Mouse (Mus musculus): ENCODE data around the gene Kcnc2. TPM values are rescaled to one million over a fixed set of nuclear protein-coding genes. Genes with fewer than 3 reads are reported as not detected.

The Kcnc2 gene
- total RNA-seq, 2 experiments from 2014 or later: 0.39 to 0.42 TPM

DNA sequence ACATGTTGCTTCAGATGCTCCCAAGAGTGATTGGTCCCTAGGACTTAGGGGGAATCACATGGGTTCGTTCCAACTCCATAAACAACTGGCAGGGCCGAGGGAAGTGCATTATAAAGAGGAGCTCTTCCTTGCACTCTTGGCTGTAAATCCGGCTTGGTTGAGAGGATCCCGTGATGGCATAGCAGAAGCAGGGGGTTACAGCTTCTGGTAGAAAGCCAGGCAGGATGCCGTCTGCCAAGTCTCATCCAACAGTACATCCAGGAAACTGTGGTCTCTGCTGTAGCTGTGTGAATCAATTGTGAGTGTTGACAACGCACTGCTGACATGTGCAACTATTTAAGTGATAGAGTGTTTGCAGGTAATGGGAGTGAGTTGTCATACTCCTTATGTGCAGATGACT, 107.5 kb downstream of the Kcnc2 start:
- DNase-seq (ENCODE audit: low spot score): no peak
- intact Hi-C loops (cut with DNase I): no loop called here

DNA sequence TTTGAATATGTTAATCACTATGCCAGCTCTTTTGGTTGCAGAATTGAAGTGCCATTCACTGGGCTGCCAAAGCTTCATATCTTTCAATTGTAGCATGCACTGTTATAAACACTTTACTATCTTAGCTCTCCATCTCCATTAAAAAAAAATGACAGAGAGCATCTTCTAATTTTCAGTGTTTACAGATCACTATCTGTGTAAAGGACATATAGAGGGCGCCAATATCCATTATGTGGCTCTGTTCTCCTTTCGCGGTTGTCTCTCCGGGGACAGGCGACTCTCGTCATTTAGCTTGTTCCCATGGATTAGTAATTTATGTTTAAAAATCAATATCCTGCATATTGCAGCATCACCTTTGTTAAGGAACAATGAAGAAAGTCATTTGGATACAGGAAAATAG, 109.7 kb downstream of the Kcnc2 start:
- no peak for DNase-seq (ENCODE audit: low spot score)
- intact Hi-C loops (cut with DNase I): no loop called here

DNA sequence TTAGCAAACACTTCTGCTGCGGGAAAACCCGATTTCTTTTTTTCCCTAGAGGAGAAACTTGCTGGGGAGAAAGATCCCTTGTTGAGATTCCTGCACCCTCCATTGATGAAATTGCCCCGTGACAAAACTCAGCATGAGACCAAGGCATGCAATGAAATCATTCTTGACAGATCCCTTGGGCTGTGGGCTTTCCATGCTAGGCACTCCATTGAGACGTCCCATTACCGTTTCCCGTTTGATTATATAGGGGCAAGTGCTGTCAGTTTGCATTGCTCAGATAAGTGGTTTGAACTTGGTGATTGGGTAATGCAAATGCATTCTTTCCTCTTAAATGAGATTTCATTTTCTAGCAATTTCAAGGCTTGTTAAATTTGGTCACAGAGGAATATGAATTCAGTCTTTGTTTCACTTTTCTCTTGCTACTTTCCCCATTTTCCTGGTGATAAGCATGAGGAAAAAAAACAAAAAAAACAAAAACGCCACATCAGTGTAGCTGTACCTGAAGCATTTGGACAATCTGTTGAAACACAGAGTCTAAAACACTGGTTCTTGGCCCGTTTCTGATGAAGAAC, 123.6 kb downstream of the Kcnc2 start:
- intact Hi-C loops (cut with DNase I): no loop called here
- DNase-seq (ENCODE audit: low spot score): no peak

DNA sequence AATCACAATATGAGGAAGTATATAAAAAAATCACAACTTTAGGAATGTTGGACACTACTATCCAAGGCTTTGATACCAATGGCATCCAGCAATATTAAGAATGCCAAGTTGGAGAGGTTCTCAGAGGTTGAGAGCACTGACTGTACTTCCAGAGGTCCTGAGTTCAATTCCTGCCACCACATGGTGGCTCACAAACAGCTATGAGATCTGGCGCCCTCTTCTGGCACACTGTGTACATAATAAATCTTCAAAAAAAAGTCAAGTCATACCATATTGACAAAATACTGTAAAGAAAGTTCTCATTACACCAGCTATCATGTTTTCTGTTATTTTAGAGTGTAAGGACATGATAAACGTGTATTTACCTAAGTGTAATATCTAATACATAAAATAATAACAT, 126.3 kb downstream of the Kcnc2 start:
- intact Hi-C loops (cut with DNase I): no loop called here
- no peak for DNase-seq (ENCODE audit: low spot score)

DNA sequence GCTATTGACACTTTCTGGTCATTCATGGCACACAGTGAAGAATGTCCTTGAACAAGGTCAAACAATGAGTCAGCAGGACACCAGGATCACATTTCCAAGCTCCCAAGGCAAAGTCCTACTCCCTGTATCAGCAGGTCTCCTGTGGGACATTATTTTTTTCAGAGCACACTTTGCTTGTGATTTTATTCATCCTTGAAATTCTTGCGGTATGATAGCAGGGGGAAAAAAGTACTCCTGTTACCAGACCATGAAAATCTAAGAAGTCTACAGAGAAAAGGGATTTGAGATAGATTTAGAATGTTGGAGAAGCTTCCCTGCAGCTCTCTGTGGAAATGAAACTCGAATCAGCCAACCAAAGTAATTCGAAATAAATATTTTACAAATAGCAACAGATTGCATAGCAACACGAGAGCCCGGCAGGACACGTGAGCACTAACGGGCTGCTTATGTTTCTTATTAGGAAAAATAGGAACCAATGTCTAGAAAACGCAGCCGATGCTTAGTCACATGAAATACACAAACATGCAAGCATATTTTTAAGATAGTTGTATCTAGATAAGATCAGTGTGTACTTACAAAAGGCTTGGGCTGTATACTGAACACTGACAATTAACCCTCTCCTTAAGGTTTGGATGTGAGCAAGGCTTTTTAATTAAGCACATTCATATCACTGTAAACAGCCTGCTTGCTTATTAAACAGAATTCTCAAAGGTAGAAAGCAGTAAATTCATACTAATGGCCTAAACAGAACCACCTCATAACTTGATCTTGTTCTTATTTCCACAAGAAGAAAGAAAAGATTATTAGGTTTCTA, 129.9 kb downstream of the Kcnc2 start:
- DNase-seq (ENCODE audit: low spot score): no peak
- intact Hi-C loops (cut with DNase I): no loop called here

DNA sequence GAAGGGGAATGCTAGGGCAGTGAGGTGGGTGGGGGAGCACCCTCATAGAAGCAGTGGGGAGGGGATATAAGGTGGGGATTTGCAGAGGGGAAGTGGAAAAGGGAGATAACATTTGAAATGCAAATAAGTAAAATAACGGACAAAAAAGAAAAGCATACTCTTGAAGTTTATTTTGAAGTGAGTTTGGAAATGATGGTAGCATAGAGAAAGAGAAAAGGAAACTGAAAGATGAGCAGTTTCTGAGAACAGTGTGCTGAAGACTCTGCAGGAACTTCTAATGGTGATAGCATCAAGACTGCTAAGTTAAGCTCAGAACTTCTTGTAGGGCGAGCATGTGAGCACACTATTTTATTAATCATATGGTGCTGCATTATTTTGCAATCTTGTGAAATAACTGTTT, 138.6 kb downstream of the Kcnc2 start:
- intact Hi-C loops (cut with DNase I): no loop called here
- DNase-seq (ENCODE audit: low spot score): no peak

DNA sequence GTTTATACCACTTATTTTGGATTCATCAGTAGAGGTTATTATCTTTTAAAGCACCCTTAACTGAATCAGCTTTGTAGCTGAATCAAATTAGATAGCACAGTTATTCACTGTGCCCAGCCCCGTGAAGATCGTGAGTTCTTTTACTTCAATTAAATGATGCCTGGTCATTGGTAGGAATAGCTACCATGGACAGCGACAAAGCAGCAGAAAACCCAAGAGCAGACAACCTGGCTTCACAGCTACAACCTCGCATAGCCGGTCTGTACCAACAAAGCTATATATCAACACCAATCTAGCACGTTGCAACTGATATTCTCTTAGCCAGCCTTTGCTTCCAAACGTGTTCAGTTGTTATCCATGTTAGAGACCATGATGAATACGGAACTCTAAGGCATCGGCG, 152.4 kb downstream of the Kcnc2 start:
- intact Hi-C loops (cut with DNase I): no loop called here
- DNase-seq (ENCODE audit: low spot score): no peak

DNA sequence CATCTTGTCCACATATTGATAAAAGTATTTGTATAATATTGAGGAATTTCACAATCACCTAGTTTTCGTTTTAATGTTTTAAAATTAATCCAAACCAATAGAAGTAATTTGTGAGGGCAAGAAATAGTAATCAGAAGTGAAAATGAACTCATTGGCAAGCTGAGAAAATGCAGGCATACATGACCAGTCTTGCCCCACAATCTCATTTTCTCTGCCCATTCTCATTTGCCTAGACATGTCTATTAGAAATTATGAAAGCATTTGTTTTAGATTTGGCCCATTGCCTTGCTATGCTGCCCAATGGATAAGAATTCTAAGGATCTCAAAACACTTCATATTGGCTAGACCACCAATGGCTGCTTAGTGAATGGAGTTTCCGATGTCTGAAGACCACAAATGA, 166.0 kb downstream of the Kcnc2 start:
- DNase-seq (ENCODE audit: low spot score): no peak
- intact Hi-C loops (cut with DNase I): no loop called here

DNA sequence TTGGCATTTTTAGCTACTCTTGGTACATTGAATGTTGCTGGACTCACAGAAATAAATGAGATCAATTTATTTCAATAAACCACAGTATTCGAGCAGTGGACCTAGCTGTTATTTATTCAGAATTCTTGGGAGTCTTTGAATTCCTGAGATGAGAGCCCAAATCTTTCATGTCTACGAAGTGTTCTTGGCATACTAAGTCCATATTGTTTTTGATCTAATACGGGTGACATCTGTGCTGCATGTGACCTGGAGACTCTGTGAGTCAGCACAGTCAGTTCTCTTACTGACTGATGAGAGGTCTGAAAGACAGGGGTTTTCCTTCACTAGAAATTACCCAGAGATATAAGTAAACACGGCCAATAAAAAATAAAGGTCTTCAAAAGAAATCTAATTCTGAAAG, 173.7 kb downstream of the Kcnc2 start:
- no peak for DNase-seq (ENCODE audit: low spot score)
- intact Hi-C loops (cut with DNase I): no loop called here

DNA sequence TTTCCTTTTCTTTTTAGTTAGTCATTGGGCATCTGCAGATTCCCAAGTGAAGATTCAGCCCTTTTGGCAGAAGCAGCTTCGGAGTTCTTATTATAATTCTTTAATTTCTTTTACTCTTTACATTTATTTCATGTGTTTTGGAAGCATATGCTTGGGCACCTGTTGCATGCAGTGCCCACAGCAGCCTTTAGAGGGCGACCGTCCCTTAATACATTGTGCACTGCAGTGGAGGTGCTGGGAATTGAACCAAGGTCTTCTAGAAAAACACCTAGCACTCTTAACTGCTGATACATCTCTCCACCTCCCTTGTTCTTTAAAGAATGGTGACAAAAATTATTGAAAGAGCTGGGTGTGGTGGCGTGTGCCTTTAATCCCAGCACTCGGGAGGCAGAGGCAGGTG, 180.0 kb downstream of the Kcnc2 start:
- no peak for DNase-seq (ENCODE audit: low spot score)
- intact Hi-C loops (cut with DNase I): no loop called here

DNA sequence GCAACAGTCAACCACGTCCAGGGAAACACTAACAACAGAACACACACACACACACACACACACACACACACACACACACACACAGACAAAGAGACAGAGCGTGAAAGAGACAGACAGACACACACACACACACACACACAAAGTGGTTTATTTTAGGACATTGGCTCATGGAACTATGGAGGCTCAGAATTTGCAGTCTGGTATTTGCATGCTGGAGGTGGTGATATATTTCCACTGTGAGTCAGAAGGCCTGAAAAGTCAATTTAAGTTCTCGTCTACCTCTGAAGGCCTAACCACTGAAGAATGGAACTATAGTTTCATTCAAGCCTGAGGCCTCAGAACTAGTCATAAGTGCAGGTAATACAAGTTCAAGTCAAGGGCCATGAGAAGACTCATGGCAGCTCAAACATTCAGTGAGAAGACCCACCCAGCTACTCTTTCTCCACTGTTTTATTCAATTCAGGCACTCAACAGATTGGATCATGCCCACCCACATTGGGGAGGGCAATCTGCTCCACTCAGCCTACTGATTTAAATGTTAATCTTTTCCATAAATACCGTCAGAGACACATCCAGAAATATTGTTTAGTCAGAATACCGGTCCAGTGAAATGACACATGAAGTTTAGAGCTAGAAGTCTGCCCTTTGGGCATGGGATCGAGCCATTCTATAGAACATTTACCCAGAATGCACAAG, 197.9 kb downstream of the Kcnc2 start:
- no peak for DNase-seq (ENCODE audit: low spot score)
- intact Hi-C loops (cut with DNase I): no loop called here

DNA sequence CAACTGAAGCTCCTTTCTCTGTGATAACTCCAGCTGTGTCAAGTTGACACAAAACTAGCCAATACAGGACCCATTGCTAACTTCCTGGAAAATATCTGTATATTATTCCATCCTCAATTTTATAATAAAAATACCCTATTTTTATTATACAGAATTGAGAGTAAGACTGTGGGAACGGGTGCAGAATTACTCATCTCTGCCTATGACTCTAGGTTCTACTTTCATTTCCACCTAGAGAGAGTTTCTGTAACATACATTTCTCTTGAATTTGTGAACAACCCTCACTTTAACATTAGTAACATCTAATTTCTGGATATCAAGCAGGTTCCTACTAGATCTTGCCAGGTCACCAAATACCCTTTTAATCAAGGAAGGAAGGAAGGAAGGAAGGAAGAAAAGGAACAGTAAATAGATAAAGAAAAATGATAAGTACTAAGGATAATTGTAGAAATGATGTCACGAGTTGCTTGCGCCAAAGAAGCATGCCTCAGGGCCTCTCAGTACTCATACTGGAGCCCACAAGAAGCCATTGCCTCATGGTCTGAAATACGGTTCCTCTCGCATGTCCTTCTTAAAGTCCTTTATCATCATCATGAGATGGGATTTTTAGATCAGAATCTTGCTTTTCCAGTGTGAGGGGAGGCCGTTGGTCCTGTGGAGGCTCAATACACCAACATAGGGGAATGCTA, 203.3 kb downstream of the Kcnc2 start:
- DNase-seq (ENCODE audit: low spot score): no peak
- intact Hi-C loops (cut with DNase I): no loop called here

DNA sequence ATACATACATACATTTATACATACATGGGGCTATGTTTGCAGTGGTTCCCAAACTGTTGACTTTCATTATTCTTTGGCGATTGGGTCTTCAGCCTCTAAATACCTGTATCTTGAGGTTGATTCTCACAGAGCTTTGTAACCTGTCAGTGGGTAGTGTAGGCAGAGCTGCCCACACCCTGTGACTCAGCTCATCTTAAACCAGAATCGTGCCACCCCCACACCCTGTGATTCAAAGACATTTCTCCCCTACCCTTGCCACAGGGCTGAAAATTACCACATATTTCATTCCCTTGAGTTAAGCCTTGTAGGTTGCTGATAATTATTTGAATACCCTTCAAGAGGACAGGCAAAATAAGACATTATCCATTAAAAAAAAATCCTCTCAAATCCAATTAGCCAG, 210.5 kb downstream of the Kcnc2 start:
- DNase-seq (ENCODE audit: low spot score): no peak
- intact Hi-C loops (cut with DNase I): no loop called here

DNA sequence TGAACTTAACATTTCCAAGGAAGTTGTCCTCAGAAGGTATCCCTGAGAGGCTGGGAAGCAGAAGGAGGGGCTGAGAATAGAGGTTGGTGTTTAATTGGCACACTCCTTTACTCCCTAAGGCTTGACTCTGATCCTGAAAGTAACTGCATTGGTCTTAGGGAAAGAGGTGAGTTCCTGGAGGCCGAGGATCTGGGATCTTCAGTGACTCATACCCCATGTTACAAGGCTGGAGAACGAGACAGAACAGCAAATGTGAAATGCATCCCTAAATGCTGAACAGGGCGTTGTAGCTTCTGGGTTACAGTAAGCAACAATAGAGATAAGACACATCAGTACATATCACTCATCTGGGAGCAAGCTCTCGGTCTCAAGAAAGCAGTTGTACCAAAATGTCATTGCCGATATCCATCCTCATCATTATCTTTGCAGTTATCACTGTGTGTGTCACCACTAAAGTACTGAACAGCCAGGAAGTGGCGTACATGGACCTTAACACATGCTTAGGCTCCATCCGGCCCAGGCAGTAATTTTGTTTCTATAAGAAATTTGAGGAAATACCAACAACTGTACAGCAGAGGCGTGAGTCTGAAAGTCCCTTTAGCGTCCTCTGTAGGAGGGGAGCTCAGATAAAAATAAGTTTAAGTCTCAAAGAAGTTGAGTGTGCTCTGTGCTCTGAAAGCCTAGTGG, 211.1 kb downstream of the Kcnc2 start:
- intact Hi-C loops (cut with DNase I): no loop called here

DNA sequence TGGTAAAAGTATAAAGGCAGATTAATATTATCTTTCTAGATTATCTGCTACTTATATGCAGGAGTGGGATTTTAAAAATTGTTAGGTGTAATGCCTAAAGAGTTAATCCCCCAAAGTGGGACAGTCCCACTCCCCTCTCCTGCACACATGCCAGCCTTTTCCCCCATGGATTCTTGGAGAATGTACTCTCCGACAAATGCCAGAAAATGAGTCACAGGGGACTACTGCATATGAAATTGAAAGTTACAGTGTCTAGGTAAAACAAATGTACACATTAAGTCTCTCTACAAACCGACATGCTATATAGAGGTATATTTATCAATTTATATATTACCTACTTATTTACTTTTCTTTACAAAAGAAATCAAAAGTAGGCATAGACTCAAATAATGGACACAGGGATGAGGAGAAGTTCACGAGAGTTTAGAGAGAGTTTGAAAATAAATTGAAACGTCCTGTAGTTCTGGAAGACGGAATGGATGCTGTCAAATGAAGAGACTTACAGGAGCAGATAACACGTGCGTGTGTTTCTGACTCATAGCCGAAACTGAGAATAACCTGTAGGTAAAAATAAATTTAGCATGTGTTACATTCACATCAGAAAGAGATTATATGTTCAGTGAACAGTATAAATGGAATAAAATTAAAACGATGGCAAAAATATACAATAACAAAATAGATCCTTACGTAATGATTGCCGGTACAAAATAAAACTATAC, 213.6 kb downstream of the Kcnc2 start:
- intact Hi-C loops (cut with DNase I): no loop called here
- DNase-seq (ENCODE audit: low spot score): no peak

More for the DNA sequence above, 211.1 kb downstream of the Kcnc2 start:
- DNase-seq (ENCODE audit: low spot score): no peak

DNA sequence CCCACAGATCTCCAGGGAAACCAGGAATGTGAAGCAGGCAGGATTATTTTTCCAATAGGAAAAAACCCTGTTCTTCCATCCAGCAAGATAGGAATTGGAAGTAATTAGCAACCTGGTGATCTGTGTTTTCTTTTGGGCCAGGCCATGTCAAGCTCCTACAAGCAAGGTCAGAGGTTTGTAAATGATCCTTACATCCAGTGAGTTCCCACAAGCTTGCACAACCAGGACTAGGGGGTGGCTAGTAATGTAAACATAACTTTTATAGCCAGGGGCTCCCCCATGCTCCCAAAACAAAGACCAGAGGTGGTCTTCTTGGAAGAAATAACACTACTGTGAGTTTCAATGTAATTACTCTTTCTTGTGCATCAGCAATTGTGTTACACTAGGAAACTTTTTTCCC, 214.9 kb downstream of the Kcnc2 start:
- intact Hi-C loops (cut with DNase I): no loop called here
- DNase-seq (ENCODE audit: low spot score): no peak

DNA sequence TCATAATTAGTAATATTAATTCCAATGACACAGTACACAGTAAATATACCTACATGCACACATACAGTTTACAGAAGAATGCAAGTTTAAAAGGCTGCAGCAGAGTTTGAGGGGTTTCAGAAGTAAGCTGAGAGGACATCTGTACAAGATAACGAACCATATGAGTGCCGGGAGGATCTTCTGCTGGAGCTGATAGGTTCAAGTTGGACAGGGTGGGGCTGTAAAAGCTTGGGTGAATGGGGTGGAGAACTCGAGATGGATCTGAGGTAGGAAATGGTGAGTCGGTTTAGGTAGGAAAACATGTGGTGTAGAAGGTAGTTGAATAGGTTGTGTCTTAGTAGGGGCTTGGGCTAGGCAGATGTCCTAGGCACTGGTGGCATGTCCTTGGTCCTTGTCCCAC, 217.8 kb downstream of the Kcnc2 start:
- no peak for DNase-seq (ENCODE audit: low spot score)
- intact Hi-C loops (cut with DNase I): no loop called here

Measured in heart, postnatal 25 days (tissue).